Mouse (Mus musculus): ENCODE data around the gene Gipc3.

- peak; percentile 83 for TF ChIP-seq CTCF (IDR thresholded peaks at IDR 0.05; ENCODE audit: borderline replicate concordance, extremely low read depth, insufficient read depth, insufficient read length)
- TF ChIP-seq POLR2A (IDR thresholded peaks at IDR 0.05; ENCODE audit: borderline replicate concordance, extremely low read depth, insufficient read depth, insufficient read length, poor library complexity, severe bottlenecking), result peak; percentile 98
Observed at GRCm38 (mm10) chr10:81292554-81293333, 50.3 kb downstream of the Gipc3 start, which contains the start of gene Pip5k1c.
